ENCODE assay signal across 24 mouse cellular contexts in the genomic region with DNA sequence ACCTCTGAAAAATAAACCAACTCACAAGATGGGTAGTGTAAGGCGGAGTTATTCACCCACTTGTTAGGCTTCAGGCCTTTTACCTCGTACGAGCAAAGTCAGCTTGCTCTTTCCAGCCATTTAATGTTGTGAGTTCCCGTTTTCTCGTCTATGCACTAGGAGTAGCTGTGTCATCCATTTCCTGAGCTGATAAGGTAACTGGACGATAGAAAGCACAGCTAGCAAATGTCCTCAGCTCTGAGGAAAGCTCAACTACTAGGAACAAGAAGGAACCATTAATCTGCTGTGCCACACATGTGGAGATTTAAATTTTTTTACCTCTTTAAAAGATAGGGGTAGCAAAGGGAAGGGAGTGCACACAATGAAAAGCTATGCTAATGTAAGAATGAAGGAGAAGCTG. TPM values are rescaled to one million over a fixed set of nuclear protein-coding genes. Genes with fewer than 3 reads are reported as not detected.
"Had no signal": no experiment of that assay in that cellular context is flagged by ENCODE, and none has a peak within 500 bp of the region (broad histone marks: within the 10 kb centered on the region; RNA-seq: fewer than 3 reads in every experiment).

No protein-coding gene starts in this region.

- DNase-seq: gastrocnemius, postnatal 14 days; heart, adult 11 months; heart, adult 2 months; heart, postnatal 14 days; heart, postnatal 36 days; kidney, adult 18-20 months; kidney, adult 8-10 months; kidney, postnatal 10 days; kidney, postnatal 25 days; kidney, postnatal 4 days; left cerebral cortex, postnatal 4 days had no signal

- H3K36me3 ChIP-seq: limb, embryonic 13.5 days; limb, embryonic 15.5 days; liver, embryonic 12.5 days had no signal

- ATAC-seq: hindbrain, postnatal 0 days; intestine, postnatal 0 days; liver, embryonic 12.5 days had no signal

- H3K4me1 ChIP-seq: heart, embryonic 15.5 days; hindbrain, embryonic 15.5 days; limb, embryonic 15.5 days had no signal

- H3K9ac ChIP-seq: heart, embryonic 13.5 days; heart, embryonic 15.5 days; hindbrain, embryonic 13.5 days; hindbrain, embryonic 15.5 days; limb, embryonic 13.5 days; limb, embryonic 15.5 days; liver, embryonic 12.5 days; liver, embryonic 14.5 days had no signal

- H3K4me2 ChIP-seq: heart, embryonic 11.5 days; heart, embryonic 13.5 days; heart, embryonic 15.5 days; hindbrain, embryonic 13.5 days; hindbrain, embryonic 15.5 days; limb, embryonic 13.5 days; limb, embryonic 15.5 days; liver, embryonic 12.5 days had no signal

- H3K4me3 ChIP-seq: heart, adult 2 months; heart, embryonic 13.5 days; heart, embryonic 15.5 days; hindbrain, embryonic 13.5 days; hindbrain, embryonic 15.5 days; layer of hippocampus, adult 2 months; limb, embryonic 13.5 days; limb, embryonic 15.5 days; liver, embryonic 12.5 days had no signal

- H3K9me3 ChIP-seq: heart, embryonic 13.5 days; heart, embryonic 15.5 days; hindbrain, embryonic 13.5 days; hindbrain, embryonic 15.5 days; limb, embryonic 13.5 days; limb, embryonic 15.5 days; liver, embryonic 12.5 days had no signal

- H3K27me3 ChIP-seq: heart, embryonic 13.5 days; heart, embryonic 15.5 days; hindbrain, embryonic 13.5 days; hindbrain, embryonic 15.5 days; limb, embryonic 13.5 days; limb, embryonic 15.5 days; liver, embryonic 12.5 days had no signal

- H3K27ac ChIP-seq: heart, adult 2 months; heart, embryonic 13.5 days; heart, embryonic 15.5 days; hindbrain, embryonic 13.5 days; hindbrain, embryonic 15.5 days; hindbrain, postnatal 0 days; layer of hippocampus, adult 2 months; limb, embryonic 13.5 days; limb, embryonic 15.5 days; liver, embryonic 12.5 days; liver, embryonic 14.5 days had no signal

RNA-seq across cellular contexts. Expression of a gene that starts 15.7 kb away (rescaled TPM):
- total RNA-seq: gastrocnemius, adult 18-20 months had no signal
